Mouse (Mus musculus) heart, postnatal 0 days (tissue): ENCODE measurements around the gene Slc25a19. TPM values are rescaled to one million over a fixed set of nuclear protein-coding genes. Genes with fewer than 3 reads are reported as not detected.
"Not testable (repeated sequence)": the region's sequence is repeated elsewhere in the genome, so short reads cannot be mapped to it uniquely, and the experiment has no call there.

Experiments
- ATAC-seq: fragments of 200-750 bp; cut with Nextera tagmentation; 2 replicates; pipeline ENCODE4 v1.8.0; 2017; ENCODE audit warnings: low read depth, moderate number of reproducible peaks, moderate library complexity; ENCODE audit not compliant: insufficient read depth
- DNase-seq: peaks from one replicate; pipeline ENCODE4 v3.0.0-alpha.2; 2016; ENCODE audit warnings: low spot score
- H3K27ac ChIP-seq: fragments of 300-500 bp; sonication (generic); 2 replicates; pipeline ENCODE4 v1.5.1; 2014; ENCODE audit warnings: low read depth, mild to moderate bottlenecking
- H3K27me3 ChIP-seq: fragments of 300-500 bp; sonication (generic); 2 replicates; pipeline ENCODE4 v1.6.1; 2014; ENCODE audit warnings: low read length, mixed read lengths; ENCODE audit not compliant: control insufficient read depth, insufficient read depth
- H3K36me3 ChIP-seq: fragments of 300-500 bp; sonication (generic); replicated peaks from 2 replicates; pipeline ENCODE4 v1.6.1; 2014; ENCODE audit warnings: low read length, mixed read lengths; ENCODE audit not compliant: control insufficient read depth, insufficient read depth
- H3K4me1 ChIP-seq: fragments of 300-500 bp; sonication (generic); 2 replicates; pipeline ENCODE4 v1.6.1; 2014; ENCODE audit warnings: antibody characterized with exemption; ENCODE audit not compliant: control insufficient read depth, insufficient read depth
- H3K4me2 ChIP-seq: fragments of 300-500 bp; sonication (generic); 2 replicates; pipeline ENCODE4 v1.6.1; 2014; ENCODE audit warnings: low read depth, mild to moderate bottlenecking, low read length, moderate library complexity
- H3K4me3 ChIP-seq: fragments of 300-500 bp; sonication (generic); 2 replicates; pipeline ENCODE4 v1.5.1; 2014; ENCODE audit warnings: low read depth, low read length
- H3K9ac ChIP-seq: fragments of 300-500 bp; sonication (generic); replicated peaks from 2 replicates; pipeline ENCODE4 v1.6.1; 2014; ENCODE audit warnings: low read depth, low read length, mixed read lengths
- H3K9me3 ChIP-seq: fragments of 300-500 bp; sonication (generic); replicated peaks from 2 replicates; pipeline ENCODE4 v1.6.1; 2016; ENCODE audit warnings: low read length; ENCODE audit not compliant: control insufficient read depth
- CTCF ChIP-seq: IDR thresholded peaks from 2 replicates; pipeline ENCODE4 v1.5.1; 2016; ENCODE audit warnings: antibody characterized with exemption, control low read depth, low read depth
- EP300 ChIP-seq: IDR thresholded peaks from 2 replicates; pipeline ENCODE4 v1.6.1; 2016; ENCODE audit warnings: antibody characterized with exemption, low read depth
- WGBS: fragments of 180-500 bp; shearing (Covaris S2); extraction: QIAGEN DNeasy Blood & Tissue Kit; methylation state at CpG from one replicate; pipeline ENCODE4 v1.1.7; 2014; 5-methylcytosine and 5-hydroxymethylcytosine counted together
- polyA plus RNA-seq: library from polyadenylated mRNA; unstranded; fragments of >200 nt; fragmentation: Nextera tagmentation; extraction: Ambion mirVana; gene quantifications from 2 replicates; pipeline ENCODE4 v1.2.1, GENCODE M21; 2015
- total RNA-seq: library from RNA; depleted of rRNA; stranded (reverse); fragments of >200 nt; gene quantifications from 2 replicates; pipeline ENCODE4 v1.2.3, GENCODE M21; 2014; ENCODE audit warnings: low replicate concordance

Gene Slc25a19
- total and polyA plus RNA-seq, 2 experiments from 2014 or later: 35.0 to 35.1 TPM

DNA sequence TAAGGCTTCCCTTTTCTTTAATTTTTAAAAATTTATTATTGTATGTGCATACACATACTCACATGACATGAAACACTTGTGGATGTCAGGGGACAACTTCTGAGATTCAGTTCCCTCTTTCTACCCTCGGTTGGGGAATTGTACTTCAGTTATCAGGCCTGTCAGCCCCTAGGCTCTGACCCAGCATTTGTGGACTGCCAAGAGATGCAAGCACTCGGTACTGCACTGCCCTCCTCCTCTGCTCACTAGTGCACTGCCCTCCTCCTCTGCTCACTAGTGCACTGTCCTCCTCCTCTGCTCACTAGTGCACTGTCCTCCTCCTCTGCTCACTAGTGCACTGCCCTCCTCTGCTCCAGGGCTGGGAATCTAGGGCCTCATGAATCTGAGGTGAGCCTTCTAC, 26.0 kb upstream of the Slc25a19 start:
- Histone ChIP-seq H3K9ac (no peak overlapping the region), H3K27ac (peak overlapping the region; percentile 47; the same call in 1 of the 2 replicates)
- ATAC-seq: no peak

GRCm38 (mm10) chr11:115653194-115653593, 25.1 kb upstream of the Slc25a19 start:
- DNase-seq: peak; percentile 88

More for the DNA sequence above, 26.0 kb upstream of the Slc25a19 start:
- no peak overlapping the region for H3K4me2 ChIP-seq
- H3K36me3 ChIP-seq: peaks cover 20% of the 10 kb centered on the region
- peaks cover 13% of the 10 kb centered on the region for H3K4me1 ChIP-seq
- TF ChIP-seq EP300 (no peak), CTCF (no peak)
- no peaks in the 10 kb centered on the region for H3K27me3 ChIP-seq
- H3K4me3 ChIP-seq: no peak overlapping the region
- DNase-seq: no peak
- 27% methylated on average over 2 of the region's 2 CpGs for WGBS
- no peaks in the 10 kb centered on the region for H3K9me3 ChIP-seq

GRCm38 (mm10) chr11:115651680-115652079, 23.6 kb upstream of the Slc25a19 start:
- Histone ChIP-seq H3K9me3 (no peaks in the 10 kb centered on the region), H3K4me2 (no peak overlapping the region), H3K4me1 (peaks cover 13% of the 10 kb centered on the region), H3K27ac (no peak overlapping the region), H3K27me3 (no peaks in the 10 kb centered on the region), H3K4me3 (no peak overlapping the region), H3K36me3 (peaks cover 33% of the 10 kb centered on the region), H3K9ac (no peak overlapping the region)
- TF ChIP-seq CTCF: no peak
- no peak for TF ChIP-seq EP300
- no peak for DNase-seq
- ATAC-seq: no peak
- WGBS: 80% methylated on average over 3 of the region's 3 CpGs

More at GRCm38 (mm10) chr11:115653194-115653593, 25.1 kb upstream of the Slc25a19 start:
- Histone ChIP-seq H3K4me2 (peak overlapping the region; percentile 34), H3K27me3 (no peaks in the 10 kb centered on the region), H3K9ac (peak overlapping the region; percentile 37; the same call in 1 of the 2 replicates), H3K27ac (peak overlapping the region; percentile 83), H3K36me3 (peaks cover 23% of the 10 kb centered on the region), H3K9me3 (no peaks in the 10 kb centered on the region), H3K4me1 (peaks cover 13% of the 10 kb centered on the region), H3K4me3 (no peak overlapping the region)
- TF ChIP-seq EP300 (no peak), CTCF (no peak)
- ATAC-seq: peak; percentile 85
- 31% methylated on average over 3 of the region's 3 CpGs for WGBS

DNA sequence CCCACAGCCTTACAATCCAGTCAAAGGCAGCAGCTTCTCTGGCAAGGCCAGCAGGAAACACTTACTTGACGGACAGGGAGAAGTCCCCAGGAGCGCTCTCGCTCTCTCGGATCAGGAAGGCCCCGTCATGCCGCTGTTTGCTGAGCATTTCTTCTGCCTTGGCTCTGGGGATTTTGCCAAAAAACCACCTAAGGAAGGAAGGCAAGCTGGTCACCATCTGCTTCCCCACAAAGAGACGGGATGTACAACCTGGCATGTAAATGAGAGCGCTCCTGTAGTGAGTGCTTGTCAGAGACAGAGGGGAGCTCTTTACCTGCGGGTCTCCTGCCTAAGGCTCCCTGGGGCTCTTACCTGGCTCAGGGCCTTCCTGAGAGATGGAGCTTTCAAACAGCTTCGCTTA, 21.6 kb upstream of the Slc25a19 start:
- Histone ChIP-seq H3K27ac (no peak overlapping the region), H3K27me3 (no peaks in the 10 kb centered on the region), H3K9me3 (no peaks in the 10 kb centered on the region), H3K9ac (no peak overlapping the region), H3K4me2 (no peak overlapping the region), H3K4me3 (no peak overlapping the region), H3K4me1 (peaks cover 13% of the 10 kb centered on the region), H3K36me3 (peaks cover 45% of the 10 kb centered on the region)
- ATAC-seq (no peak), DNase-seq (no peak)
- 46% methylated on average over 10 of the region's 10 CpGs for WGBS
- TF ChIP-seq CTCF: no peak
- TF ChIP-seq EP300: no peak

GRCm38 (mm10) chr11:115647459-115647858, 19.4 kb upstream of the Slc25a19 start:
- Histone ChIP-seq H3K9me3 (no peaks in the 10 kb centered on the region), H3K9ac (no peak overlapping the region), H3K27ac (no peak overlapping the region), H3K4me3 (no peak overlapping the region), H3K4me2 (no peak overlapping the region), H3K27me3 (no peaks in the 10 kb centered on the region), H3K4me1 (no peaks in the 10 kb centered on the region), H3K36me3 (peaks cover 44% of the 10 kb centered on the region)
- TF ChIP-seq CTCF (peak; percentile 87), EP300 (no peak)
- ATAC-seq: no peak
- DNase-seq: peak; percentile 81
- WGBS: 36% methylated on average over 6 of the region's 6 CpGs

GRCm38 (mm10) chr11:115646439-115646838, 18.3 kb upstream of the Slc25a19 start:
- Histone ChIP-seq H3K36me3 (peaks cover 44% of the 10 kb centered on the region), H3K4me1 (no peaks in the 10 kb centered on the region), H3K9ac (no peak overlapping the region), H3K9me3 (no peaks in the 10 kb centered on the region), H3K27me3 (no peaks in the 10 kb centered on the region), H3K27ac (no peak overlapping the region), H3K4me3 (no peak overlapping the region), H3K4me2 (no peak overlapping the region)
- no peak for TF ChIP-seq CTCF
- no peak for TF ChIP-seq EP300
- ATAC-seq (no peak), DNase-seq (no peak)
- 89% methylated on average over 9 of the region's 9 CpGs for WGBS

- H3K36me3 ChIP-seq: peaks cover 39% of the 10 kb centered on the region
- WGBS: 86% methylated on average over 14 of the region's 14 CpGs
- not testable (repeated sequence) for H3K4me2 ChIP-seq
Observed at GRCm38 (mm10) chr11:115645498-115645897, 17.4 kb upstream of the Slc25a19 start.

More at GRCm38 (mm10) chr11:115645498-115645897, 17.4 kb upstream of the Slc25a19 start:
- ATAC-seq, H3K9ac ChIP-seq, H3K27ac ChIP-seq, H3K27me3 ChIP-seq, H3K4me3 ChIP-seq, H3K4me1 ChIP-seq, H3K9me3 ChIP-seq, DNase-seq: not testable (repeated sequence)
